Mouse (Mus musculus) adrenal gland, postnatal 36 days (tissue): Measurements from ENCODE around the gene Syt12. TPM values are rescaled to one million over a fixed set of nuclear protein-coding genes. Genes with fewer than 3 reads are reported as not detected.

Experiments used
- DNase-seq, 2 experiments: peaks; one replicate each; pipeline ENCODE4 v3.0.0; 2021; ENCODE audit warnings: mixed read lengths in 1 of 2
- total RNA-seq, 2 experiments: library from RNA; stranded (reverse); gene quantifications; 2 replicates each; pipeline ENCODE4 v1.2.3; 2021

Gene Syt12
- total RNA-seq, 2 experiments from 2014 or later: 66.1 to 69.9 TPM

DNA sequence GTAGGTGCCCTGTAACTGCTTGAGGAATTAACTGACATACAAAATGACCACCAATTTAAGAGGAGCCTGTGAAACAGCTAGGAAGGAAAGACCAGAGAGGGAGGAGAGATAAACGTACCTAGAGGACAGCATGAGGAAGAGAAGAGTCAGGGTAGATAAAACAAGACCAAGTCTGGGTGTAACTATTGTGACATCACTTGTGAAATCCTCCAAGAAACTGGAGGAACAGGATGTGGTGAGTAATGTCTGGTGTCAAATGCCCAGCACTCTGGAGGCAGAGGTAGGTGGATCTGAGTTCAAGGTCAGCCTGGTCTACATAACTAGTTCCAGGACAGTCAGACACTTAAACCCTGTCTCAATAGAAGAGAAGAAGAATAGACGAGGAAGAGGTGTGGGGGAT lies 68.2 kb downstream of the Syt12 start:
- DNase-seq: peak in 1 of 2 experiments; percentile 18

DNA sequence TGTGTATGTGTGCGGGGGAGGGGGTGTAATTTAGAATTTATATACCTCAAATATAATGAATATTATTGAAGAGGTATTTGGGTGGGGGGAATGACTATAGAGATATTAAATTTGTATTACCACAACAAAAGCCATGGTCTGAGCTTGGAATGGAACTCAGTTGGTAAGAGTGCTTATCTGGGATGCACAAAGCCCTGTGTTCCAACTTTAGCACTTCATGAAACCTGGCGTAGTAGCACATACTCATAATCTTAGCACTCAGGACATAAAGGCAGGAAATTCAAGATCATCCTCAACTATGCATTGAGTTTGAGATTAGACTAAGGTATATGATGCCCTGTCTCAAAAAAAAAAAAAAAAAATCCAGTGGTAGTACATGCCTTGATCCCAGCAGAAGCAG lies 72.4 kb downstream of the Syt12 start:
- no peak for DNase-seq

DNA sequence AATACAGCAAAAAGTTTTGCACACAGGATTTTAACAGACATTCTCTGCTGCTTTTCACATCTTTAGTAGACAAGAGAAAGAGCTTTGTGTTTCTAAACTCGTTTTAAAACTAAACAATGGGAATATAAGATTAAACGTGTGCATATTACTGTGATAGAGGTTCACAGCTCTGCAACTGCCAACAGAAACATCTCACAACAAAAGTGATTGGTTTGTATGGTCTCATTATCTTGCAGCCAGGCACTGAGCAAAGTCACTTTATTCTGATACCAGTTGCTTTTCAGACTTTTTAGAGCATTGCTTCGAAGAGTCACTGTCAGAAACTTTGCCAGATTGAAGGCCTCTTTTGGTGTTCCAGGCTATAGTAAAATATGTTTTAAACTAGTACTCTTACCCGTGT lies 78.3 kb downstream of the Syt12 start:
- DNase-seq: no peak

DNA sequence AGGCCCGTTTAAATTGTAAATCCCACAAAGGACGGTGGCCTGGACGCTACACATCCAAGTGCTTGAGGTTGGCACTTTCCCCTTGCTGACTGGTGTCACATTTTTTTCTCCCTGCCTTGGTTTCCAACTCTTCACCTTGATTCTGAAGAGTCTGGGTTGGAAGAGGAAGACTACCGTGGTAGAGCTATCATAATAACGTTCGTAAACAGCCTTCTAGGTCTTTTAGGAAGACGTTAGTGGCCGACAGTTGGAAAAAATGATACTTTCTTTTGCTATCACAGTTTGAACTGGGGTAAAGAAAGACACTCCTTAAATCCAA lies 78.7 kb downstream of the Syt12 start:
- no peak for DNase-seq

DNA sequence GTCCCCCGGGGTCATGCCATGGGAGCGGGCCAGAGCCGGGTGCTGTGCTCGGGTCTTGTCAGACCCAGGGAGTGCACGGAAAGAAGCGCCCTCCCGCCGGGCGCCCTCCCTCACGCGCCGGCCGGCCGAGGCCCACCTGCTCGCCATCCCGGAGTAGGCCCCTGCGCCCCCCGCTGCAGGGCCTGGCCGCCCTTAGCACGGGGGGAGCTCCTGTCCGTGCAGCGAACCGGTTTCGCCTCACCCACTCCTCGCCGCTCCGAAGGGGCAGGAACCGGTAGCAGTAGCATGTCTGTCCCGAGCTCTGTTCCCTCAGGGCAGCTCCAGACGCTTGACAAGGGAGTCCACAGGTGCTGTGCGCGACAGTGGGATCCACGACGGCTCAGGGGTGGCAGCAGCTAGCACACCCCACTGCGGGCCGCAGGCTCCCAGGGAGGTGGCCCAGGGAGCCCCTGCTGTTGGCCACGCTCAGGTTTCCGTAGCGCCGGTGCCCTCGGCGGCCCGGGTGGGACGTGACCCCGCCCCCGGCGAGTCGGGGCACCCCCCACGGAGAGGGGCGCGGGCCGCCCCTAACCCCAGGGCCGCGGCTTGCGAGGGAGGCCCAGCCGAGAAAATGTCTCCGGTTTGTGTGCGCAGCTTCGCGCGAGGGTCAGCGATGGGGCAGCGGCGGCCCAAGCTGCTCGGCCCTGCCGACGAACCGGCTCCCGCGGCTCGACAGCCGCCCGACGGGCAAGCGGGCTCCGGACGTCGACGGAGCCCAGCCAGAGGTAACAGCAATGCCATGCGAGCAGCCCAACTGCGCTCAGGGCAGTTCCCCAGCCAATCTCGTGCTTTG lies 79.2 kb downstream of the Syt12 start, which contains the start of gene Kdm2a:
Kdm2a (minus strand) TSS at position 488 of the 832 bp plus-strand sequence.
- peak; percentile 51 to 72 for DNase-seq

DNA sequence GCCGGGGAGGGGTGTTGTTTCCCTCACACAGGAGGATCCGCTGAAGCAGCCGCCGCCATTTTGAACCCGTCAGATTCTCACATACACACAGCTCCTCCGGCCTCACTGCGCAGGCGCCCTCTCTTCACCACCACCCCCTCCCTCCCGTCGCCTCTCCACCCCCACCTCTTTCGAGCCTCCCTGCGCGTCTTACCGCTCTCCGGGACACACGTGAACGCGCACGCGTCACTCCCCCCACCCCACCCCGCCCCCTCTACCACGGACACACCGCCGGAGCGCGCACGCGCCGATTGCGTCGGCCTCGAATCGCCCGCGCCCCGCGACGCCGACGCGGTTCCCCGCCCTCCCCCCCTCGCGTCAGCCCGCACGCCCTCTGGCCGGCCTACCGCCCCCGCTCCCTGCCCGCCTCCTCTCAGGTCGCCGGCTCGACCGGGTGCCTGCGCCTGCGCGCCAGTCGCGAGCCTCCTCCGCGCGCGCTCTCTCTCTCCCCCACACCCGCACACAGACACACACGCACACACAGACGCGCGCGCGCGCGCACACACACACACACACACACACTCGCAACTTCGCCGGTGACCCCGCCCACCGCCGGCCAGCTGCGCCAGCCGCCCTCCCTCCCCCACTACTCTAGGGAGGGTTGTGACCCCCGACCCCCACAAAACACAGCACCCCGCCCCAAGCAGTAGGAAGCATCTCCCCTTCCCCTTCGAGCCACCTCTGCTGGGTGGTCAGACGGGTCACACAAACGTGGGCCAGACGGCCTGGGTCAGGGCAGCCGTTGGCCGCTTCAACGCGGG lies 80.0 kb downstream of the Syt12 start:
- peak; percentile 97 to 98 for DNase-seq

DNA sequence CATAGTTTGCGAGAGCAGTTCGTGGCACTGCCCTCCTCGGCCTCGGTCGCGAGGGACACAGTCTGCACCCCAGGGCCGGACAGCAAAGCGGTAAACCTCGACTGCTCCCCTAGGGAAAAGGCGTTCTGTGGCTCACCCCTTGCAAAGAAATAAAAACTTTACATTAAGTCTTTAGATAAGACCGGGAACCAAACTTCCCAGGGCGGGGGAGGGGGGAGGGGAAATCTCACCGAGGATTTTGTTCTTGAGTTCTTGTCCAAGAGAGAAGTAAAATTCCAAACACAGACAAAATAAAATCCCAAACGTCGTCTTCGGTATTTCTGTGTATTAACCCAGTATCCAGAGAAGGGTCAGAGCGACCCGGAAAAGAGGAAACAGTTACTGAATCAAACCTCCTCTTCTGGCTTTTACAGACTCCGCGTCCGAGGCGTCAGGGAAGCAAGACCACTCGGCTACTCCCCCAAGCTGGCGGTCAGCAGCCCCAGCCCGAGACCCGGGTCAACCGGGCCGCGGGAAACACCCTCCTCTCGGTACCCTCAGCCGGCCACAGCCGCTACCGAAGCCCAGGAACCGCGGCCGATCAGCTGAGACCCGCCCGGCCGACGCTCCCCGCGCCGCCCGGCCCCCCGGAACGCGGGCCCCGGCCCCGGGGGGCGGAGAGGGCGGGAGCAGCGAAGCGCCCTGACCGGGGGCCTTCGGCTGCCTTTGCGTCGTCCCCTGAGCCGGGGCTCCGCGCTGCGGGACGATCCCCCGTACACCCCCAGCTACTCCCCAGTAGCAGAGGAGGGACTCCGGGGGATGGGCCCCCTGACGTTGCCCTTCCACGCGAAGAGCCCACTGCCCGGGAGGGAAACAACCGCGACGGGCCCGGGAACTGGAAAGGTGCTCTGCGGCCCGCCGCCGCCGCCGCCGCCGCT lies 80.9 kb downstream of the Syt12 start:
- DNase-seq: peak; percentile 46 to 52

Other genes with a start within 250 kb of the Syt12 start
- gene Pold4, start 245.5 kb downstream of the Syt12 start, total RNA-seq: 10 to 100 TPM; 50.2 to 54.4 TPM
- 10 to 100 TPM; 28.1 to 30.1 TPM for gene Ssh3, start 208.3 kb downstream of the Syt12 start, total RNA-seq
- 1 to 10 TPM; 2.4 to 2.8 TPM for gene Ankrd13d, start 194.3 kb downstream of the Syt12 start, total RNA-seq
- 10 to 100 TPM; 48.1 to 53.1 TPM for gene Grk2, start 171.2 kb downstream of the Syt12 start, total RNA-seq
- 100 to 1,000 TPM in 1 of 2 experiments, 10 to 100 TPM in 1; 86.7 to 107 TPM for gene Kdm2a, start 79.2 kb downstream of the Syt12 start, total RNA-seq
- gene Rhod, start 38.0 kb downstream of the Syt12 start, total RNA-seq: 10 to 100 TPM; 25.8 to 26.8 TPM
- 10 to 100 TPM; 25.2 to 36.9 TPM for gene 2010003K11Rik, start 21.1 kb upstream of the Syt12 start, total RNA-seq
- 100 to 1,000 TPM; 683 to 762 TPM for gene Pcx, start 33.0 kb upstream of the Syt12 start, total RNA-seq
- 1 to 10 TPM; 5.5 to 6.9 TPM for gene Lrfn4, start 138.2 kb upstream of the Syt12 start, total RNA-seq
- 10 to 100 TPM; 36.2 to 38.3 TPM for gene Rce1, start 148.2 kb upstream of the Syt12 start, total RNA-seq
- gene Gm960, start 221.2 kb upstream of the Syt12 start, total RNA-seq: under 1 TPM in 1 of 2 experiments, not detected in 1; 0.13 TPM
- gene Sptbn2, start 233.7 kb upstream of the Syt12 start, total RNA-seq: under 1 TPM; 0.49 to 0.53 TPM